Mouse (Mus musculus): ENCODE measurements around the gene Sept9.
A peak's percentile ranks its signal among the peaks of the same experiment; 100 is the strongest.

Sept9 gene

DNA sequence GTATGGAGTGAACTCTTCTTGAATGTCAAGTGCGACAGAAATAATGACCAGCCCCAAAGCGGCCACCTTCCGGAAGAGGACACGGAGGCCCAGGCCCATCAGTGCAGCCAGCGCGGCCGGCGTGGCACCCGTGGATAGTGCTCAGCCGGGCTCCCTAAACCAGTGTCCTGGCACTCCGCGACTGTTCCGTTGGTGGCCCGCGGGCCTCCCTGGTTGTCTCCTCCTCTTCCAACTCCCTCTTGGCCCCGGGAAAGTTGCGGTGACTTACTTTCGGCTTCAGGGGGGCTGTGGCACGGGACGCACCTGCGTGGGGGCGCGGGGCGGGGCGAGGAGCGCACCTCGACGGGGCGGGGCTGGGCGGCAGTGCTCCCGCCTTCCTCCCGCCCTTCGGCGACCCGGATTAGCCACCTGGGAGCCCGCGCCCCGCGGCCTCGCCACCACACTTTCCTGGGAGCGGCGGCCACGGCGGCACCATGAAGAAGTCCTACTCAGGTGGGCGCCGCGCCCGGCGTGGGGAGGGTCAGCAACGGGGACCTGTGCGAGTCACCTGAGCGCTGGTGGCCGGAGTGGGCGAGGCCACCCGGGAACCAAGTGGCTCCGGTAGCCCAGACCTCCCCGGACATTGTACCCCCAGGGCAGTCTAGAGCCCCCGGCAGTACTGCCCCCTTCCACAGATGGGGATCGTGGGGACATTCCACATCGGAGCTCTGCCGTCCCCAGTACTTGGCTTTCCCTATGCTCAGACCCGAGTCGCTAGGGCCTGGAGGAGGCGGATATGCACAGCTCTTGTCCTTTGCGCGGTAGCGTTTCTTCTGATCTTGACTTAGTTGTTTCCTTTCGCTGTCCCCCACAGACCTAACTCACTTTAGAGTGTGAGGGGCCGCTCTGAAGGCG is at the start of gene Sept9:
Gene Sept9, plus strand, starts transcription at position 380 of the 894 bp plus-strand sequence.
- DNase-seq (ENCODE audit: low spot score), result no peak

DNA sequence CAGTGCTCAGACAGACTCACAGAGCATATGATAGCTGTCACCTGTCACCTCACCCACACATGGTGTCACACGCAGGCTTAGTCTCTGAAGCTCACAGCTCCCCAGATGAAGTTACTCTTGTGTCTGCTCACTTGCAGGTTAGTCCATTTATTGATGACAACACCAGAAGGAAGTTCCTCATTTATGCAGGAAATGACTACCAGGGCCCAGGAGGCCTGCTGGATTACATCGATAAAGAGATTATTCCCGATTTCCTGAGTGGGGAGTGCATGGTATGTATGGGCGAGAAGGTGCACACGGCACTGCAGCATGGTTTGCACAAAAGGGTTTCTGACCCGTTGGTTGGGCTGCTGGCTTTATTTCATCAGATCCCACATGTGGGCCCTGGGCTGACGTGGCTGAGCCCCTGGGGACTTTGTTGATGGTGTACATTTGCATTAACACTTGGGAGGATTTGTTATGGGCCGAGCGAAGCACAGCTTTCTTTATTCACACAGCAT is 48.9 kb upstream of the Sept9 start:
- no peak for DNase-seq (ENCODE audit: low spot score)

DNA sequence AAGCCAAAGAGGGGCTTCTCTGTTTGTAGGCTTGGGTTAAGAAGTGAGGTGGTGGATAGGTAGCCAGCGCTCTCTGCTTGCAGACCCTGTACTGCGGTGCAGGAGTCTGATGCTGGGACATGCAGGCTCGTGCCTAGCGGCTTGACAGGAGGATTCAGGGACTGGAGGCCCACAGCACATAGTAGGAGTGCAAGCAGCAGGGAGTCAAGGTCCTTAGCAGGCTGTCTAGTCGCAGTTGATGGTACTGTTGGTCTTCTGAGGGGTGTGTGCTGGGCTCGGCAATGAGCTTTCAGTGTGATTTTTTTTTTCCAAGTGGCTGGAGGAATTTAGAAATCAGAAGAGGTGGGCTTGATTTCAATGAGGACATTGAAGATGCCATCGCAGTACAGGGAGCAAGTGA is 48.0 kb upstream of the Sept9 start:
- no peak for DNase-seq (ENCODE audit: low spot score)

DNA sequence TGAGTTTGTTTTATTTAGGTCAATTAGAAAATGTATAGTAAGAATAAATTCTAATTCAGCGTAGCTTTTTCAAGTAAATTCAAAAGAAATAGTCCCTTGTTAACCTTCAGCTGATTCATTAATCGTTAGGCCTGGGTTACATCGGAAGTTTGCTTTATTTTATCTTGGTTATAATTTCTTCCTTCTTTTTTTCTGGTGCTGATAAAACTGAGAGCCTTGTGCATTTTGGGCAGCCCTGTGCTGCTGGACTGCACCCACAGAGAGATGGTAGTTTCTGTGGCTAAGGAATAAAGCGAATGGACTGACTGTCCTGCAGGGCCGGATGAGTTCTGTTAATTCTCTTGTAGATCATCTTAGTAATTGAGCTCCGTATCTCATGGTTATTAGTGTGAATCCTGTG is 46.9 kb upstream of the Sept9 start:
- DNase-seq (ENCODE audit: low spot score), result no peak

DNA sequence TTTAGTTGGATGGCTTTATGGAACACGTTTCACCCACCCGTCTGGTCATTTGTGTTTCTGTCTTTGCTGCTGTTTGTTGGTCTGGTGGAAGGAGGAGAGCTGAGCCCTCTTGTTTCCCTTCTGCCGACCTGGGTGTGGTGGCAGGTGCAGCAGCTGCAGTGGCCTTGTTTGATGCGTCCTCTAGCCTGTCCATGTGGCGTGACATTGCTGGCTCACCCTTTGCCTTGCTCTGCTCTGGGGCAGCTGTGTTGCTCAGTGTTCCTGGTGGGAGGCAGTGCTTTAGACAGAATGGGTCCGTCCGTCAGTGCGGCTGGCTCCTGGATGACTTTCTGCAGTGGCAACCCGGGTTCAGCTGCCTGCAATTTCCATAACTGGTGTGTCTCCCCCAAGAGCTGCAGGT is 45.9 kb upstream of the Sept9 start:
- DNase-seq (ENCODE audit: low spot score), result no peak

DNA sequence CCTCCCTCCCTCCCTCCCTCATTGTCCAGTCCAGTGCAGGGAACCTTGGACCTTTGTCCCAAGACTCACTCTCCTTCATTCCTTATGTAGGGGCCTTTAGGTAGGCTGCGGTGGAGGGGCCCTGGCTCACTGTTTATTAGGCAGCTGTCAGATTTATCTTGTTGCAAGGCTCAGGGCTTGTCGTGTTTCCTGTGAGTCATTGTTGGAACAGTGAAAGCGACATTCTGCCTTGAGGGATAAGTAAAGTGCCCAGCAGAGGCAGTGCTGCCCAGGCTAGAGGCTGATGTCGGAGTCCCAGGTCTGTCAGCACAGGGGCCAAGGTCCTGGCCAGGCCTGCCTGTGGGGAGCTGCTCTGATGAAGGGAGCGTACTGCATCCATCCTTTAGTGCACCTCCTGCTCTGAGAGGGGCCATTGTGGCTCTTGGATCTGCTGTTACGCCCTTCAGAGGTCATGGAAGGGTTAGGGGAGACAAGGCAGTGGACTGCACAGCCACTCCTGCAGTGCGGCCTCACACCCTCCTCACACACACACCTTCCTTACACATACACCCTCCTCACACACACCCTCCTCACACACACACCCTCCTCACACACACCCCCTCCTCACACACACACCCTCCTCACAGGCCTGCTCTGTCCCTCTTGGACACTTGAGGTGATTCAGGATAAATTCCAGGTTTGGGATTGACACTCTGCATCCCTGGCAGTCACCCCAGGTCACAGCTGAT is 45.2 kb upstream of the Sept9 start:
- no peak for DNase-seq (ENCODE audit: low spot score)

DNA sequence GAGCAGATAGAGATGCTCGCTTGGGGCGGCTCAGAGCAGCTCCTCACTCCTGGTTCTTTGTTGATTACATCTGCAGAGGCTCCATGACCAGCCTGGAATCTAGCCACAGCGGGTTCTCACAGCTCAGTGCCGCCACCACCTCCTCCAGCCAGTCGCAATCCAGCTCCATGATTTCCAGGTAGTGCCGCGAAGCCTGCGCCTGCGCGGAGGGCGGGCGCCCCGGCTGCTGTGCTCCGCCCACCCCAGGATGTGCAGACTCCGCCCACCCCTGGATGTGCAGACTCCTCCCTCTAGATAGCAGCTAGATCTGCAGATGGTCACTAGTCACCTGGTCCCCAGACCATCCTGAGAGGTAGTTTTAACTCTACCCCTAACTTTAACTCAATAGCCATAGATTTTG is 42.7 kb upstream of the Sept9 start:
- DNase-seq (ENCODE audit: low spot score), result peak; percentile 24

DNA sequence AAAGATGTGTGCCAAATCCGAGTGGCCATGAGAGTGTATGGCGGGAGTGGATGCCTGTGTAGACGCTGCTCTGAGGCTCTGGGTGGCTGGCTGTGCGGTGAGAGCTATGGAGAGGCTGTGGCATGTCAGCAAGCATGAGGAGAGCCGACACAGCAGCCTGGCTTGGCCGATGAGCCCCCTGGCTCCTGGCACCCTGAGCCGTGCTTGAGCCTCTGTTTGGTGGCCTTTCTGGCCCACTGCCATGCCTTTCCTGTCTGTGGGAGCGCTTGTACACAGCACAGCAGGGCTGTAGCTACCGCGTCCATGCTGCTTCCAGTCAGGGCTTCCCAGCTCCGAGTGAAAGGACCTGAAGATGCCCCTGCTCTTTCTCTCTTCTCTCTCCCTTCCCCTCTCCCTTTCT is 41.1 kb upstream of the Sept9 start:
- DNase-seq (ENCODE audit: low spot score), result no peak

DNA sequence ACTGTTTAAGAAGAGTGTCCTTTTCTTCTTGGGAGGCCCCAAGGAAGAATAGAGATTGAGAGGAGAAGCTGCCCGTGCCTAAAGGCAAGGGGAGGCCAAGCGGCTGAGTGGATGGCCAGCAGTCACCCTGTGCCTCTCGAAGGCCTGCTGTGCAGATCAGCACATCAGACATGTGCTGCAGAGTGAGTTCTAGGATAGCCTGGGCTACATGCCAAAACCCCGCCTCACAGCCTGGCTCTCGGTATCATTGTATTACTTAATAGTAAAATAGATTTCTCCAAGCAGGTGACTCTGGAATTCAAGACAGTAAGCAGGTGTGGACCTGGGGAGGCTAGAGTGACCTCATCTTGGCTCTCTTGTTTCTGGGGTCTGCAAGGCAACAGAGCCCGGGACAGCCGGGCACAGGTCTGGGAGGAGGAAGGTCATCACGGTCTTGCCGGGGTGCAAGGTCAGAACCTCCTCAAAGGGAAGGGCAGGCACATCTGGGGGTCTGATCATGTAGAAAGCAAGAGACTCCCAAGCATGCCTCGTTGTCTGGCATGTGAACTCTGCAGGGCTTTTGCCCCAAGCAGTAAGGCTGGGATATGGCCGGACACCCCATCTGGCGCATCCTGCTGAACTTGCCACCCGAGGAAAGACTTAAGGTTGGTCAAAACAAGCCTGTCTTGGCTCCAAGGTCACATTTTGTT is 40.1 kb upstream of the Sept9 start:
- no peak for DNase-seq (ENCODE audit: low spot score)

DNA sequence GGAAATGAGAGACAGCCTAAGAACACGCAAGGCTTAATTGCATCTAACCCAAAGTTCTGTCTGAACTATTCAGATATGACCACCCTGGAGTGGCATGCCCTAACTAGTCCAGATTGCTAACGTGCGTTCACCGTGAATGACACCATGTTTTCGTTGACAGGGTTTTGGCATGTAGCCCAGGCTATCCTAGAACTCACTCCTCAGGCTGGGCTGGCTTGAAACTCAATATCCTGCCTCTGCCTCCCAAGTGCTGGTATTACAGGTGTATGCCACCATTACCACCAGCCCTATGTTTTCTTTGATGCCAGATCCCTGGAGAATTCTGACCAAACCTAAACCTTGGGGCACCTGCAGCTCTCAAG is 39.5 kb upstream of the Sept9 start:
- no peak for DNase-seq (ENCODE audit: low spot score)

DNA sequence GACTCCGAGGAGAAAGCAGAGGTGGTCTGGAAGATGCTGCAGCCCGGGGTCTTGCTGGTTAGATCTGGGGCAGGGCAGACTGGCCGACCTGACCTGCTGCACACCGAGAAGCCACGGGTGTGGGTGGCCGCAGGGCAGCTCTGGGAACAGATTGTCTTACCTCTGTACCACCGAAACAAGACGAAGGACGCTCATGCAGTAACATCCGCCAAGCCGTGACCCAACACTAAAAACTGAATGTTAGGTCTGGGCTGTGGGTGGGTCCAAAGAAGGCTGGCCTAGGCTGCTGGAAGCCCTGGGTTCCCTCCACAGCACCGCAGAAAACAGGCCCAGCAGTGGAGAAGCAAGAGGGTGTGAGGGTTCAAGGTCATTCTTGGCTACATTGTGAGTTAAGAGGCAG is 38.7 kb upstream of the Sept9 start:
- DNase-seq (ENCODE audit: low spot score), result no peak

DNA sequence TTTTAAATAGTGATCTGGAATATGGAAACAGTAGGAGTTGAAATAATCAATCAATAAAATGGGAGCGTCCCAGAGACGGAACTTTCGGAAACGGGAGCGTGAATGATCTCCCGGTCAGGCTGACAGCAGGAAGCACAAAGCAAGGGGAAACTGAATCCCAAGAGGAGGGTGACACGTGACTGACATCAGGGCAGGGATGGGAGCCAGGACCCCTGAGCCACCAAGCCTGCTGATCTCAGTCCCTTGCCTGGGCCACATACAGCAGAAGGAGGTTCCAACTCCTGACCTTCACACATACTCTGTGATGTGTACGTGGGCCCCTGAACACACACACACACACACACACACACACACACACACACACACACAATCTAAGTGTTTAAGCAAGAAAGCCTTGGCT is 37.9 kb upstream of the Sept9 start:
- DNase-seq (ENCODE audit: low spot score), result no peak

DNA sequence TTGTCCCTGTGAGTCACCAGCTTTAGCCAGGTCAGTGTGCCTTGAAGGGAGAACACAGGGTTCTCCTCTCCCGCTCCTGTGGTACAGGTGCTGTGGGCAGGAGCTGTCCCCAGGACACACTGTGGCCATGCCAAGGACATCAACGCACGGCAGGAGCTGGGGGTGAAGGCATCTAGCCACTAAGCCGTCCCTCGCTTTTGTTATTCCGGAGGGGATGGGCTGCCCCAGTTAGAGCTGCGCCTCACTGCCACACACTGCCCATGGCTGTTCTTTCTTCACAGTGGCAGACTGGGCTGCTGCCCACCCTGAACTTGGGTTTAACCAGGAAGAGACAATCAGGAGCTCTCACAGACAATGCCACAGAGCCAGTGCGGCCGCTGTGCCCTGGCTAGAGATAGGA is 36.4 kb upstream of the Sept9 start:
- no peak for DNase-seq (ENCODE audit: low spot score)

DNA sequence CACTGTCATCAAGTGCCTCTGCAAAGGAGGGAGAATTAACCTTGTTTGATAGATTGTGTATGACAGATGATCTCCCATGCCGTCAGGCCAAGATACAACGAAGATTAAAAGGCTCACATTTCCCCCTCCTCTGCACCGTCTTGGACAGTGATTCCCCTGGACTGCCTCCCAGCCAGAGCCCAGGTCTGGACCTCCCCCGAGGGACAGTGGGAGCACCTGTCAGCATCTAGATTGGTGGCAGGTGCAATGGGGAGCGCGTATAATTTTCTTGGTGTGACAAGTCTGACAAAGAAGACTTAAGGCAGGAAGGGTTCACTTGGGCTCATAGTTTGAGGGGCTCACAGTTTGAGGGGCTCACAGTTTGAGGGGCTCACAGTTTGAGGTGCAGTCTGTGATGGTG is 35.7 kb upstream of the Sept9 start:
- DNase-seq (ENCODE audit: low spot score), result no peak

DNA sequence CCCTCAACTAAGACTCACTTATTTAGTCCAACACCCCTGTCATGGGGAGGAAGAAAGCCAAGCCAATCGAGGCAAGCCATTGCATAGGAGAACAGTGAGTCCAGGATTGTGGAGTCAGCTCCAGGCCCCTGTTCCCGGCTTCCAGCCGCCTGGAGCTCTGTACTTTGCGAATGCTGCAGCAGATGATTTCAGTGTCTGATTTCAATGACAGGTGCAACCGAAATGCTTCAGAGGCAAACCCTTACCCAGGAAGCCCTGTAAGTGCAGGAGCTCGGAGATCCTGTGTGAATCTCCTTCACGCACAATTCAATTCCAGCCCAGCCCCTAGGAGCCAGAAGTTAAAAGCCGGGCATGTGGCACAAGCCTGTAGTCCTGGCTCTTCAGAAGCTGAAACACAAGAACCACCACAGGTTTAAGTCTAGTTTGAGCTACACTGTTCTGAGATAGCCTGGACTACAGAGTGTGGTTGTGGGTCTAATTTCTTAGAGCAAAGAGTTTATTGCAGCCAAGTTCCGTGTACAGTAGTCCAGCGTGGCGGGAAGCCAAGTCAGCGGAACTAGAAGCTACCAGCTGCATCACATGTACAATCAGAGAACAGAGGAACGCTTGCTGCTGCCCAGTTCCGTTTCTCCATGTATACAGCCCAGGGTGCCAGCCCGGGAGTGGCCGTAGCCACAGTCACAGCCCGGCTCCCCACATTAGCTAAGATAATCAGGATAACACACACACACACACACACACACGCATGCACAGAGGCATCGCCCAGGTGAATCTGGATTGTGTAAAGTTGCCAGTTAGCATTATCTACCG is 31.0 kb upstream of the Sept9 start:
- DNase-seq (ENCODE audit: low spot score), result no peak

DNA sequence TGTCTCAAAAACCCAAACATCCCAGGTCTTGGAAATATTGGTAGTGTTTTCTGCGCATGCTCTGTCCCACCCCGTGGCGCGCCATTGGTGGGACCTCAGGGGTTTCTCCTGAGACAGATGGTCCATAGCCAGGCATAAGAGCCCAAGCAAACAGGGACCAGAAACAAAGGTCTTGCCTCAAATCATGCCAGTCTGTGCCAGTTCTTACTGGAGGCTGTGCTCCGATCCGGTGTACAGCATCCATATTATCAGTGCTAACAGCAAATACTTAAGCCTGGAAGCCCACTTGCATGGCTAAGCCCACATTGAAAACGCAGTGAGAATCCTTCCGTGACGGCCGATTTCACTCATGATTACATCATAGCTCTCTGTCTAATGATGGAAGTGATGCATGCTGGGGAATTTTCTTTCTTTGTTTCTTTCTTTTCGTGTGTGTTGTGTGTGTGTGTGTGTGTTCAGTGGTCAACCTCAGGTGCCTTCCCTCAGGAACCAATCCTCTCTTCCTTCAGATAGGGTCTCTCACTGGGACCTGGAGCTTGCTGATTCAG is 30.3 kb upstream of the Sept9 start:
- DNase-seq (ENCODE audit: low spot score), result no peak

DNA sequence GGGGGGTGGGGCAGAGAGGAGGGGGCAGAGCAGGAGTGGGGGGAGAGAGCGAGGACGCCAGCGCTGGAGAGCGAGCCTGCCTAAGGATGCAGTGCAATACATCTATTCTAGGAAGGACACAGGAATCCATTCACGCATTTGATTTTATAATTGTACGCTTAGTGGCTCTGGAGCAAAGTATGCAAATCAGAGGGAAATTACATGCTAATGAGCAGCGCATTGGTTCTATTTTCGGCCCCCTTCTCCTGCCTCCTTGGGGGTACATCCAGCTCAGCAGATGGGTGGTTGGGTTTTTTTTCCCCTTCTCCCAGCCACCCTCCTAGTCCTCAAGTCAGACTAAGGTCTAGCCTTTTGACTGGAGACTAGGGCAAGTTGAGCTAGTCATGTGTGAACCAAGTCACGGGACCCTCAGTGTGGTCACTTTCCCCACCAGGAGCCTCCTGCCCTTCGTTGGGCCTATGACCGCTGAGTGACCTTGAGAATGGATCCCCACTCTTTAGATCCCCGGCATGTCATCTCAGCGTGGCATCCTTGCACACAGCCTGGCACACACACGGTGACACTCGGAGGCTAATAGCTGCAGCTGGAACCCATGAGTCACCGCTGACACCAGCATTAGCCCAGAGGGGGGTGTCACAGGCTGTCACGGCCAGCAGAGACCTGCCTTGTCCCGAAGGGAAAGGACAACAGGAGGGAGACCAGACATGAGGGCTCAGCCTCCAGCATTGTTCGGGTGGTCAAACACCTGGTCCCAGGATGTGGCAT is 29.5 kb upstream of the Sept9 start:
- no peak for DNase-seq (ENCODE audit: low spot score)

DNA sequence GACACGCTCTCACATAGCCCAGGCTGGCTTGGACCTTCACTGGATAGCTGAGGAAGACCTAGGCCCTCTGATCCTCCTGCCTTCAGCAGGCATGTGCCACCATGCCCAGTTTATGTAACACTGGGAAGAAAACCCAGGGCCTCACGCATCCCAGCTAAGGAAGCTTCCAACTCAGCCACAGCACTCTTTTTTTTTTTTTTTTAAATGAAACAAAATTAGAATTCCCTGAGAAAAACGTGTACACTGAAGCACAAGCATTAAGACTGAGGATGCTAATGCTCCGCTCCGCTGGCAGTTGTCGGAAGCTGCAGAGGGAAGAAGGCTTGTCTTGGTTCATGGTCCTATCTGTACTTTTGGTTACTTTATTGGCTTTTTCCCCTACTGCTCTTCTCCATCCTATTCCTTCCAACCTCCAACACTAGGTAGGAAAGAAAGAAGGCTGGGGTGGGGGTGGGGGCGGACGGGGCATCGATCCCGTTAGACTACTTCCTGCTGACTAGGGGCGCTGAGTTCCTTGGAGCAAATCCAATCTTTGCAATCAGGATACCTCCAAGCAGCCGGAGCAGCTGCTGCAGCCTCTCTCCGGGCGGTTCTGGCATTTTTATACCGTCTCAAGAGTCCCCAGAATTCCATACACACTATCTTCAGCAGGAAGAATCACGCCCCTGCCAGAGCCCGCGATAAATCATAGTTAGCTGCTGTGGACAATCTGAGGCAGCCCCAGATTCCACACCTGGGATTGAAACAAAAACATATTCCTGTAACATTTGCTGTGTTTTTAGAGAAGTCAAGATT is 25.2 kb upstream of the Sept9 start:
- DNase-seq (ENCODE audit: low spot score), result no peak

DNA sequence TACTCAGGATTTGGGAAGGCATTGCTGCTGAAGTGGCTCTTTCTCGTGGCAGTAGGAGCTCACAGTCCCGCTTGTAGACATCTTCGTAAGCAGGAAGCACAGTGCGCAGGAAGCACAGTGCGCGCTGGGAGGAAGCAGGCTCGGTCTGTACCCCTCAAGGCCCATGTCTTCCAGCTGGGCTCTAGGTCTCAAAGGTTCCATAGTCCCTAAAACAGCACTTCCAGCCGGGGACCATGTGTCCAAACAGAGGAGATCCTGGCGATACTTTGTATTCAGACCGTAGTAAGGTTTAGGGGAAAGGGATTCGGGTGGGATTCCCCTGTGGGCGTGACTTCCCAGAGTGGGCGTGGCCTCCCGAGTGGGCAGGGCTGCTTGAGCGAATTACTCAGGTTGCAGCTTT is 24.5 kb upstream of the Sept9 start:
- DNase-seq (ENCODE audit: low spot score), result no peak

DNA sequence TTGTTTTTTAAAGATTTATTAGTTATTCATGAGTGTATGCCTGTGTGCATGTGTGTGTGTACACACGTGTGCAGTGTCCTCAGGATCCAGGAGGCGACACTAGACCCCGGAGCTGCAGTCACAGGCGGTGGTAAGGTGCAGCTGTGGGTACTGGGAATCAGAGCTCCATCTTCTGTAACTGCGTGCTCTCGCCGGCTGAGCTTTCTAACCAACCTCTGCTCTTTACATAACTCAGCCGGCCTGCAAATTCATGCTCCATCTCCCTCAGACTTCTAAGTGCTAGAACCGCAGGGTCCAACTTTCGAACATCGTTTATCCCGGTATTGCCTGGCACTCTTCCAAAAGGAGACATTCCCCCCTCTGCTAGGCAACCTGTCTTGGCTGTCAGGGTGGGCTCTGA is 24.0 kb upstream of the Sept9 start:
- no peak for DNase-seq (ENCODE audit: low spot score)

All from c-Kit-positive CD71-positive TER-119-positive erythroid progenitor cells, embryonic 14.5 days (primary cell).